Mouse (Mus musculus): ENCODE results near the gene Dcun1d2. TPM values are rescaled to one million over a fixed set of nuclear protein-coding genes. Genes with fewer than 3 reads are reported as not detected.

Gene Dcun1d2
- polyA plus RNA-seq, 1 experiment = 13.2 TPM

- H3K27ac ChIP-seq (ENCODE audit: insufficient read depth, low read length) = no peak overlapping the region
- H3K27me3 ChIP-seq (ENCODE audit: control insufficient read depth, insufficient read depth, low read length) = no peaks in the 10 kb centered on the region
- H3K4me1 ChIP-seq (ENCODE audit: control insufficient read depth, insufficient read depth, insufficient read length) = peaks cover 14% of the 10 kb centered on the region; the same call in 1 of the 2 replicates
- H3K4me3 ChIP-seq (ENCODE audit: extremely low read depth, insufficient read depth, insufficient read length) = no peak overlapping the region
- TF ChIP-seq CTCF (IDR thresholded peaks at IDR 0.05; ENCODE audit: extremely low read depth, insufficient read depth, insufficient read length, insufficient replicate concordance) (no peak), POLR2A (IDR thresholded peaks at IDR 0.05; ENCODE audit: low read depth, low read length) (no peak)
- DNase-seq (ENCODE audit: low read depth in 1 of 2, low spot score in 2 of 2) = no peak
- H3K36me3 ChIP-seq (ENCODE audit: control insufficient read depth, insufficient read depth, low read length) = no peaks in the 10 kb centered on the region
- WGBS = 85% methylated on average over 1 of the region's 1 CpGs
Measured at GRCm38 (mm10) chr8:13209770-13210169, 78.2 kb downstream of the Dcun1d2 start.

- no peak overlapping the region for H3K27ac ChIP-seq (ENCODE audit: insufficient read depth, low read length)
- H3K4me1 ChIP-seq (ENCODE audit: control insufficient read depth, insufficient read depth, insufficient read length) = peaks cover 8% of the 10 kb centered on the region; the same call in 1 of the 2 replicates
- no peaks in the 10 kb centered on the region for H3K27me3 ChIP-seq (ENCODE audit: control insufficient read depth, insufficient read depth, low read length)
- 25% methylated on average over 6 of the region's 6 CpGs for WGBS
- TF ChIP-seq CTCF (IDR thresholded peaks at IDR 0.05; ENCODE audit: extremely low read depth, insufficient read depth, insufficient read length, insufficient replicate concordance) = no peak
- no peak for TF ChIP-seq POLR2A (IDR thresholded peaks at IDR 0.05; ENCODE audit: low read depth, low read length)
- H3K36me3 ChIP-seq (ENCODE audit: control insufficient read depth, insufficient read depth, low read length) = no peaks in the 10 kb centered on the region
- no peak overlapping the region for H3K4me3 ChIP-seq (ENCODE audit: extremely low read depth, insufficient read depth, insufficient read length)
- DNase-seq (ENCODE audit: low read depth in 1 of 2, low spot score in 2 of 2) = no peak
Measured at GRCm38 (mm10) chr8:13208627-13209355, 79.1 kb downstream of the Dcun1d2 start.

- Histone ChIP-seq H3K4me1 (ENCODE audit: control insufficient read depth, insufficient read depth, insufficient read length) (no peaks in the 10 kb centered on the region), H3K4me3 (ENCODE audit: extremely low read depth, insufficient read depth, insufficient read length) (no peak overlapping the region), H3K27me3 (ENCODE audit: control insufficient read depth, insufficient read depth, low read length) (0 out of 2 replicates have a peak, but pooled peaks cover 2% of the 10 kb centered on the region), H3K27ac (ENCODE audit: insufficient read depth, low read length) (no peak overlapping the region), H3K36me3 (ENCODE audit: control insufficient read depth, insufficient read depth, low read length) (no peaks in the 10 kb centered on the region)
- no peak for DNase-seq (ENCODE audit: low read depth in 1 of 2, low spot score in 2 of 2)
- no peak for TF ChIP-seq POLR2A (IDR thresholded peaks at IDR 0.05; ENCODE audit: low read depth, low read length)
- no peak for TF ChIP-seq CTCF (IDR thresholded peaks at IDR 0.05; ENCODE audit: extremely low read depth, insufficient read depth, insufficient read length, insufficient replicate concordance)
- WGBS = 78% methylated on average over 5 of the region's 5 CpGs
Measured at GRCm38 (mm10) chr8:13206290-13206689, 81.6 kb downstream of the Dcun1d2 start.

Other genes starting within 250 kb of the Dcun1d2 start
- 0.08 and 0.11 TPM in 2 replicates for gene Proz, start 227.2 kb downstream of the Dcun1d2 start, polyA plus RNA-seq (2012; rRNA removed)
- 18.2 TPM in 2 replicates for gene Pcid2, start 182.7 kb downstream of the Dcun1d2 start, polyA plus RNA-seq (2012; rRNA removed)
- 31.3 and 31.6 TPM in 2 replicates for gene Cul4a, start 182.5 kb downstream of the Dcun1d2 start, polyA plus RNA-seq (2012; rRNA removed)
- 234 and 318 TPM in 2 replicates for gene Lamp1, start 129.0 kb downstream of the Dcun1d2 start, polyA plus RNA-seq (2012; rRNA removed)
- gene Grtp1, start 87.5 kb downstream of the Dcun1d2 start, polyA plus RNA-seq (2012; rRNA removed) = 1.1 and 1.6 TPM in 2 replicates
- gene Adprhl1, start 34.0 kb downstream of the Dcun1d2 start, polyA plus RNA-seq (2012; rRNA removed) = 0.18 TPM in 1 of 2 replicates, not detected in the other
- 10.5 and 12.0 TPM in 2 replicates for gene Tmco3, start 59 bp upstream of the Dcun1d2 start, polyA plus RNA-seq (2012; rRNA removed)
- 22.8 and 24.1 TPM in 2 replicates for gene Tfdp1, start 50.6 kb upstream of the Dcun1d2 start, polyA plus RNA-seq (2012; rRNA removed)
- 0.06 and 0.08 TPM in 2 replicates for gene Atp4b, start 108.7 kb upstream of the Dcun1d2 start, polyA plus RNA-seq (2012; rRNA removed)
- not detected in 2 replicates for gene Grk1, start 117.0 kb upstream of the Dcun1d2 start, polyA plus RNA-seq (2012; rRNA removed)
- 1.1 and 1.3 TPM in 2 replicates for gene Tmem255b, start 147.1 kb upstream of the Dcun1d2 start, polyA plus RNA-seq (2012; rRNA removed)
- 54.0 and 68.1 TPM in 2 replicates for gene Gas6, start 206.4 kb upstream of the Dcun1d2 start, polyA plus RNA-seq (2012; rRNA removed)